Mouse (Mus musculus) liver, postnatal 0 days (tissue): ENCODE results near the gene Ahsa1. TPM values are rescaled to one million over a fixed set of nuclear protein-coding genes. Genes with fewer than 3 reads are reported as not detected.
A peak's percentile ranks its signal among the peaks of the same experiment; 100 is the strongest.

Experiments used
- ATAC-seq: fragments of 200-750 bp; cut with Nextera tagmentation; 2 replicates; pipeline ENCODE4 v1.8.0; 2017; ENCODE audit warnings: mild to moderate bottlenecking, moderate library complexity
- DNase-seq: peaks from one replicate; pipeline ENCODE4 v3.0.0-alpha.2; 2016
- H3K27ac ChIP-seq: fragments of 300-500 bp; sonication (generic); 2 replicates; pipeline ENCODE4 v1.5.1; 2014; ENCODE audit warnings: antibody characterized with exemption, moderate library complexity, mild to moderate bottlenecking, low read depth
- H3K27me3 ChIP-seq: fragments of 300-500 bp; sonication (generic); 2 replicates; pipeline ENCODE4 v1.6.1; 2014; ENCODE audit warnings: low read length, control low read depth, mixed read lengths; ENCODE audit not compliant: insufficient read depth
- H3K36me3 ChIP-seq: fragments of 300-500 bp; sonication (generic); replicated peaks from 2 replicates; pipeline ENCODE4 v1.6.1; 2014; ENCODE audit warnings: mild to moderate bottlenecking, control low read depth, low read length, moderate library complexity, mixed read lengths; ENCODE audit not compliant: insufficient read depth
- H3K4me1 ChIP-seq: fragments of 300-500 bp; sonication (generic); 2 replicates; pipeline ENCODE4 v1.6.1; 2014; ENCODE audit warnings: antibody characterized with exemption, mild to moderate bottlenecking, control low read depth; ENCODE audit not compliant: insufficient read depth
- H3K4me2 ChIP-seq: fragments of 300-500 bp; sonication (generic); 2 replicates; pipeline ENCODE4 v1.6.1; 2014; ENCODE audit warnings: low read depth, mild to moderate bottlenecking, low read length, moderate library complexity, mixed read lengths
- H3K4me3 ChIP-seq: fragments of 300-500 bp; sonication (generic); 2 replicates; pipeline ENCODE4 v1.5.1; 2014; ENCODE audit warnings: low read depth, low read length
- H3K9ac ChIP-seq: fragments of 300-500 bp; sonication (generic); replicated peaks from 2 replicates; pipeline ENCODE4 v1.6.1; 2014; ENCODE audit warnings: mild to moderate bottlenecking, moderate library complexity
- H3K9me3 ChIP-seq: fragments of 300-500 bp; sonication (generic); 2 replicates; pipeline ENCODE4 v1.6.1; 2016; ENCODE audit warnings: mild to moderate bottlenecking, control low read depth, low read length, mixed read lengths
- CTCF ChIP-seq: sonication (generic); IDR thresholded peaks from 2 replicates; pipeline ENCODE4 v1.5.1; 2016; ENCODE audit warnings: antibody characterized with exemption, low read depth
- EP300 ChIP-seq: IDR thresholded peaks from 2 replicates; pipeline ENCODE4 v1.6.1; 2016; ENCODE audit warnings: antibody characterized with exemption, low read depth, mild to moderate bottlenecking
- WGBS: fragments of 180-500 bp; shearing (Covaris S2); extraction: QIAGEN DNeasy Blood & Tissue Kit; methylation state at CpG from one replicate; pipeline ENCODE4 v1.1.7; 2014; ENCODE audit not compliant: insufficient replicate concordance; 5-methylcytosine and 5-hydroxymethylcytosine counted together
- polyA plus RNA-seq: library from polyadenylated mRNA; unstranded; fragments of >200 nt; fragmentation: Nextera tagmentation; extraction: Ambion mirVana; gene quantifications from 2 replicates; pipeline ENCODE4 v1.2.1, GENCODE M21; 2015

Ahsa1 gene
- polyA plus RNA-seq, 1 experiment from 2014 or later, result 89.4 TPM

GRCm38 (mm10) chr12:87278118-87278730, 11.9 kb downstream of the Ahsa1 start:
- 21% methylated on average over 6 of the region's 6 CpGs for WGBS
- Histone ChIP-seq H3K27me3 (no peaks in the 10 kb centered on the region), H3K4me3 (no peak overlapping the region), H3K9ac (no peak overlapping the region), H3K36me3 (peaks cover 24% of the 10 kb centered on the region), H3K4me1 (0 out of 2 replicates have a peak, but pooled peaks cover 3% of the 10 kb centered on the region), H3K4me2 (no peak overlapping the region), H3K9me3 (no peaks in the 10 kb centered on the region), H3K27ac (no peak overlapping the region)
- TF ChIP-seq CTCF, result no peak
- TF ChIP-seq EP300, result no peak
- ATAC-seq (peak; percentile 43; the same call in 1 of the 2 replicates), DNase-seq (no peak)

- no peaks in the 10 kb centered on the region for H3K27me3 ChIP-seq
- WGBS, result 71% methylated on average over 3 of the region's 3 CpGs
- no peak for TF ChIP-seq CTCF
- peaks cover 16% of the 10 kb centered on the region for H3K36me3 ChIP-seq
- no peak overlapping the region for H3K27ac ChIP-seq
- no peak overlapping the region for H3K4me2 ChIP-seq
- no peak overlapping the region for H3K4me3 ChIP-seq
- no peak for ATAC-seq
- H3K9ac ChIP-seq, result no peak overlapping the region
- H3K4me1 ChIP-seq, result 0 out of 2 replicates have a peak, but pooled peaks cover 3% of the 10 kb centered on the region
- no peak for DNase-seq
- H3K9me3 ChIP-seq, result no peaks in the 10 kb centered on the region
These were observed 13.1 kb downstream of the Ahsa1 start for GRCm38 (mm10) chr12:87279350-87279749.

- 68% methylated on average over 14 of the region's 14 CpGs for WGBS
- H3K4me3 ChIP-seq, result no peak overlapping the region
- no peaks in the 10 kb centered on the region for H3K9me3 ChIP-seq
- H3K4me2 ChIP-seq, result no peak overlapping the region
- no peak overlapping the region for H3K9ac ChIP-seq
- no peak for DNase-seq
- no peak for TF ChIP-seq EP300
- TF ChIP-seq CTCF, result no peak
- no peak overlapping the region for H3K27ac ChIP-seq
- H3K27me3 ChIP-seq, result no peaks in the 10 kb centered on the region
- H3K36me3 ChIP-seq, result peaks cover 12% of the 10 kb centered on the region
- 0 out of 2 replicates have a peak, but pooled peaks cover 3% of the 10 kb centered on the region for H3K4me1 ChIP-seq
- no peak for ATAC-seq
These were observed 13.6 kb downstream of the Ahsa1 start for GRCm38 (mm10) chr12:87279879-87280278.

- no peak for ATAC-seq
- no peak for TF ChIP-seq EP300
- TF ChIP-seq CTCF, result no peak
These were observed 15.5 kb downstream of the Ahsa1 start for GRCm38 (mm10) chr12:87281766-87282165.

GRCm38 (mm10) chr12:87282743-87283142, 16.5 kb downstream of the Ahsa1 start:
- Histone ChIP-seq H3K27me3 (no peaks in the 10 kb centered on the region), H3K9ac (no peak overlapping the region), H3K36me3 (no peaks in the 10 kb centered on the region), H3K4me2 (no peak overlapping the region), H3K4me3 (no peak overlapping the region), H3K27ac (no peak overlapping the region), H3K9me3 (no peaks in the 10 kb centered on the region), H3K4me1 (no peaks in the 10 kb centered on the region)
- 90% methylated on average over 4 of the region's 4 CpGs for WGBS
- no peak for TF ChIP-seq EP300
- TF ChIP-seq CTCF, result no peak
- no peak for DNase-seq
- ATAC-seq, result no peak

More at GRCm38 (mm10) chr12:87281766-87282165, 15.5 kb downstream of the Ahsa1 start:
- H3K4me2 ChIP-seq, result no peak overlapping the region
- no peaks in the 10 kb centered on the region for H3K36me3 ChIP-seq
- H3K27me3 ChIP-seq, result no peaks in the 10 kb centered on the region
- H3K9ac ChIP-seq, result no peak overlapping the region
- no peak for DNase-seq
- H3K9me3 ChIP-seq, result no peaks in the 10 kb centered on the region
- WGBS, result 29% methylated on average over 1 of the region's 1 CpGs
- H3K4me1 ChIP-seq, result no peaks in the 10 kb centered on the region
- no peak overlapping the region; the same call in 1 of the 2 replicates for H3K27ac ChIP-seq
- H3K4me3 ChIP-seq, result no peak overlapping the region

GRCm38 (mm10) chr12:87283706-87284105, 17.4 kb downstream of the Ahsa1 start:
- no peak overlapping the region for H3K4me3 ChIP-seq
- ATAC-seq (no peak), DNase-seq (no peak)
- 74% methylated on average over 7 of the region's 7 CpGs for WGBS
- H3K27me3 ChIP-seq, result no peaks in the 10 kb centered on the region
- no peak overlapping the region for H3K4me2 ChIP-seq
- H3K27ac ChIP-seq, result no peak overlapping the region
- H3K9me3 ChIP-seq, result no peaks in the 10 kb centered on the region; the same call in 1 of the 2 replicates
- no peaks in the 10 kb centered on the region for H3K36me3 ChIP-seq
- no peaks in the 10 kb centered on the region for H3K4me1 ChIP-seq
- H3K9ac ChIP-seq, result no peak overlapping the region
- TF ChIP-seq EP300 (no peak), CTCF (no peak)
